Mouse (Mus musculus) E14TG2a.4 (cell line): ENCODE measurements around the gene Ggps1.

Experiments used
- H3K27me3 ChIP-seq: 2 replicates; pipeline ENCODE4 v1.6.1; 2014; ENCODE audit warnings: low read length, control low read depth; ENCODE audit not compliant: insufficient read depth
- H3K36me3 ChIP-seq: 2 replicates; pipeline ENCODE4 v1.6.1; 2014; ENCODE audit warnings: low read length, control low read depth; ENCODE audit not compliant: insufficient read depth
- H3K4me1 ChIP-seq: replicated peaks from 2 replicates; pipeline ENCODE4 v1.6.1; 2014; ENCODE audit warnings: low read depth, low read length, control low read depth
- H3K4me3 ChIP-seq: replicated peaks from 2 replicates; pipeline ENCODE4 v1.5.1; 2014; ENCODE audit warnings: mild to moderate bottlenecking, low read length
- H3K9me3 ChIP-seq: 2 replicates; pipeline ENCODE4 v1.6.1; 2014; ENCODE audit warnings: low read length, control low read depth
- CTCF ChIP-seq: conservative IDR thresholded peaks from 2 replicates; pipeline ENCODE4 v1.5.1; 2014; ENCODE audit warnings: low read length
- NANOG ChIP-seq: IDR thresholded peaks from 2 replicates; pipeline ENCODE4 v1.6.1; 2014; ENCODE audit warnings: borderline replicate concordance, low read length, mixed read lengths
- POU5F1 ChIP-seq: IDR thresholded peaks from 2 replicates; pipeline ENCODE4 v1.6.1; 2014; ENCODE audit warnings: low read length, borderline replicate concordance

Ggps1 gene

DNA sequence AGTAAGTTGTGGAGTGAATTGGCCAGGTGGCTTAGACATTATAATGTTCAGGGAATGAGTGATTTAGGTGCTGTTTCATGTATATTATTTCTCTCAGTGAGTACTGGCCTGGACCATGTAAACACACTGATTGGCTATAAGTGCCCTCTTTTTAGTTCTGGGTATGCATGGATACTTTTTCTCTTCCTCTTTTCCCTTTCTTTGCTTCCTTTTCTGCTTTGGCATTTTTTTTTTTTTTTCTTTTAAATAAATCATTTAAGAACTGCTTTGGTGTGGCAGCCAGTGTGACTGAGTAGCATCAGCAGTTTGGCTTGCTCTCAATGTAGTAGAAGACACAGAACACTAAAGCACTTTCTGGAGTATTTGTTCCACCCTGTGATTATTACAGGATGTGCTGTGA is 4.7 kb upstream of the Ggps1 start:
- H3K36me3 ChIP-seq = peaks cover 24% of the 10 kb centered on the region
- H3K27me3 ChIP-seq = no peaks in the 10 kb centered on the region
- TF ChIP-seq POU5F1 (no peak), CTCF (no peak), NANOG (no peak)
- peaks cover 26% of the 10 kb centered on the region for H3K4me1 ChIP-seq
- no peaks in the 10 kb centered on the region for H3K9me3 ChIP-seq
- H3K4me3 ChIP-seq = no peak overlapping the region

DNA sequence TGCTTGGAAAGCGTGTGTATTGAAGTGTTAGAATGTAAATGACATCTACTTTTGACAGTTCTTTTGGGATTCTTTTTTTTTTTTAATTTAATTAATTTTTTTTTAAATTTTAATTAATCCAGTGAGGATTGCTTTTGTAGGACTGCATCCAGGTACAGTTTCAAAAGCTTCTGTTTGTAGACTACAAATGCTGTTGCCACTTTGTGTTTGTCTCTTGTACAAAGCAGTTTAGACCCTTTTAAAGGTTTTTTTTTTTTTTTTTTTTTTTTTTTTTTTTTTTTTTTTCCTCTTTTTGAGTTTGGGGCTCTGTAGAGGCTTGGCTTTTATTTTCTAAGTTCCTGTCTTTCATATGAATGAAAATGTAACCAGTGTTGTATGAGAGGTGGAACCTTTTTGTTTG is 2.4 kb upstream of the Ggps1 start:
- Histone ChIP-seq H3K36me3 (peaks cover 29% of the 10 kb centered on the region), H3K4me3 (no peak overlapping the region), H3K27me3 (no peaks in the 10 kb centered on the region), H3K4me1 (peaks cover 37% of the 10 kb centered on the region), H3K9me3 (no peaks in the 10 kb centered on the region)
- TF ChIP-seq NANOG (no peak), POU5F1 (no peak), CTCF (no peak)

- Histone ChIP-seq H3K36me3 (peaks cover 36% of the 10 kb centered on the region), H3K4me1 (peaks cover 41% of the 10 kb centered on the region), H3K9me3 (no peaks in the 10 kb centered on the region), H3K4me3 (peak overlapping the region; percentile 95), H3K27me3 (no peaks in the 10 kb centered on the region)
- no peak for TF ChIP-seq CTCF
- no peak for TF ChIP-seq NANOG
- no peak for TF ChIP-seq POU5F1
Observed at GRCm38 (mm10) chr13:14065028-14065380, 1.7 kb upstream of the Ggps1 start.

GRCm38 (mm10) chr13:14064341-14065027 is 1.2 kb upstream of the Ggps1 start:
- Histone ChIP-seq H3K9me3 (no peaks in the 10 kb centered on the region), H3K4me1 (peaks cover 38% of the 10 kb centered on the region), H3K4me3 (peak overlapping the region; percentile 95), H3K27me3 (no peaks in the 10 kb centered on the region), H3K36me3 (peaks cover 41% of the 10 kb centered on the region)
- TF ChIP-seq NANOG (no peak), CTCF (no peak), POU5F1 (no peak)

GRCm38 (mm10) chr13:14063942-14064271 is 619 bp upstream of the Ggps1 start:
- Histone ChIP-seq H3K4me3 (peak overlapping the region; percentile 95), H3K36me3 (peaks cover 42% of the 10 kb centered on the region), H3K4me1 (peaks cover 38% of the 10 kb centered on the region), H3K27me3 (no peaks in the 10 kb centered on the region), H3K9me3 (no peaks in the 10 kb centered on the region)
- TF ChIP-seq CTCF (no peak), NANOG (no peak), POU5F1 (no peak)

DNA sequence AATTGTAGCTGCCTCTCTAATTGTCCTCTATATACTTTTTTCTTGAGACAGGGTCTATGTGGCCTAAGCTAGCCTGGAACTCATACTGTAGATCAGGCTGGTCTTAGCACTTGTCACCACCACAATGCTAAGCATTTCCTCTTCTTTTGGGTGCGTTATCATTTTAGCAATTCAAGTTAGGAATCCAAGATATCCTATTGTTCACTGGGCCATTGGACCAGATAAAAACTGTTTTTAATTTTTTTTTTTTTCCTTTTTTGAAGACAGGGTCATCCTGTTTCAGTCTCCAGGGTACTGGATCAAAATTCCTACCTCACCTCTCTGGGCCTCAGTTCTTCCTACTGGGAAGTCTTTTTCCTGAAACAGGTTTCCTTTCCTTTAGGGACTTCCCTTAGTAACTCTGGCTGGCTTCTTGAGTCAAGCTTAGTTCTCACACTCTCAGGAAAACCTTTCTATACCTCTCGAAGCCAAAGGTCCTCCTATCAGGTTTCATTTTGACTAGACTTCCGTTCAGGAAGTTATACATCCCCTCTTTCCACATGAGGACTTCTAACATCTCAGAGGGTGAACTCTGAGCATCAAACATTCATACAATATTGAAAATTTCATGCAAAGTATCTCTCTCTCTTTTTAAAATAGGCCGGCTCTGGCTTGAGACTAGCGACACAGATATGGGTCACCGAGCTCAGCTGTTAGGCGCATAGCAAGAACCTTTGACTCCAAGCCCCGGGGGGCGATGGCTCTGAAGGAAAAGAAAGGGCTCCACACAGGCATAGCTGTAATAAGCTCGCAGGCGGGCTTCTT is 877 bp downstream of the Ggps1 start:
- Histone ChIP-seq H3K27me3 (no peaks in the 10 kb centered on the region), H3K36me3 (peaks cover 36% of the 10 kb centered on the region), H3K4me1 (peaks cover 36% of the 10 kb centered on the region), H3K4me3 (peak overlapping the region; percentile 95), H3K9me3 (no peaks in the 10 kb centered on the region)
- TF ChIP-seq POU5F1 (no peak), CTCF (no peak), NANOG (no peak)

DNA sequence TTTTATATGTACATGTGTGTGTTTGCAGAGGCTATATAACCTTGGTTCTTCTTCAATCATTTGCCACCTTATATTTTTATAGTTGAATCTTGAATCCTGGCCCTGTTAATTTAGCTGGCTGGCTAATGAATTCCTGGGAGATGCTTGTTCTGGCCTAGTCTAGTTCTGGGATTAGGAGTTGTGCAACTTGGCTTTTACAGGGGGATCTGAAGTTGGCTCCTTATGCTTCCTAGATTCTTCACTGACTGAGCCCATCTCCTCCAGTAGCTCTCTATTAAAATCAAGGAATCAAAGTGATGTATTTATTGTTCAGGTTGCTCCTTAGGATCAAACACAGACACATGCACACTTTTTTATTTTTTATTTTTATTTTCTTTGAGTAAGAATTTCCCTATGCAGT is 3.7 kb downstream of the Ggps1 start:
- peaks cover 37% of the 10 kb centered on the region for H3K4me1 ChIP-seq
- H3K36me3 ChIP-seq = peaks cover 49% of the 10 kb centered on the region
- no peak for TF ChIP-seq NANOG
- no peak for TF ChIP-seq POU5F1
- no peak for TF ChIP-seq CTCF

GRCm38 (mm10) chr13:14056801-14057200 is 6.5 kb downstream of the Ggps1 start:
- H3K9me3 ChIP-seq = no peaks in the 10 kb centered on the region
- no peak for TF ChIP-seq POU5F1
- TF ChIP-seq CTCF = no peak
- no peak for TF ChIP-seq NANOG
- H3K4me3 ChIP-seq = no peak overlapping the region
- H3K36me3 ChIP-seq = peaks cover 77% of the 10 kb centered on the region
- no peaks in the 10 kb centered on the region for H3K27me3 ChIP-seq
- H3K4me1 ChIP-seq = peaks cover 30% of the 10 kb centered on the region

More for the DNA sequence above, 3.7 kb downstream of the Ggps1 start:
- Histone ChIP-seq H3K4me3 (no peak overlapping the region), H3K27me3 (no peaks in the 10 kb centered on the region), H3K9me3 (no peaks in the 10 kb centered on the region)

- H3K9me3 ChIP-seq = no peaks in the 10 kb centered on the region
- peaks cover 61% of the 10 kb centered on the region for H3K36me3 ChIP-seq
- no peak overlapping the region for H3K4me3 ChIP-seq
- TF ChIP-seq POU5F1 (no peak), NANOG (no peak), CTCF (no peak)
- 0 out of 2 replicates have a peak, but pooled peaks cover 3% of the 10 kb centered on the region for H3K4me1 ChIP-seq
- H3K27me3 ChIP-seq = no peaks in the 10 kb centered on the region
Observed at GRCm38 (mm10) chr13:14049878-14050277, 13.4 kb downstream of the Ggps1 start.
